Mouse (Mus musculus) forebrain, embryonic 10.5 days (tissue): ENCODE measurements around the gene Map3k13. TPM values are rescaled to one million over a fixed set of nuclear protein-coding genes. Genes with fewer than 3 reads are reported as not detected.

Experiments
- DNase-seq: peaks from one replicate; pipeline ENCODE4 v3.0.0-alpha.2; 2017; ENCODE audit warnings: low spot score; ENCODE audit errors: extremely low spot score
- H3K27ac ChIP-seq: fragments of 300-500 bp; sonication (generic); 2 replicates; pipeline ENCODE4 v1.5.1; 2016; ENCODE audit warnings: mild to moderate bottlenecking
- H3K27me3 ChIP-seq: fragments of 300-500 bp; sonication (generic); 2 replicates; pipeline ENCODE4 v1.6.1; 2016; ENCODE audit warnings: mild to moderate bottlenecking; ENCODE audit not compliant: poor library complexity, severe bottlenecking
- H3K36me3 ChIP-seq: fragments of 300-500 bp; sonication (generic); replicated peaks from 2 replicates; pipeline ENCODE4 v1.6.1; 2016; ENCODE audit warnings: mild to moderate bottlenecking, moderate library complexity
- H3K4me1 ChIP-seq: fragments of 300-500 bp; sonication (generic); 2 replicates; pipeline ENCODE4 v1.6.1; 2016
- H3K4me3 ChIP-seq: fragments of 300-500 bp; sonication (generic); 2 replicates; pipeline ENCODE4 v1.5.1; 2016; ENCODE audit warnings: mild to moderate bottlenecking, moderate library complexity
- H3K9me3 ChIP-seq: fragments of 300-500 bp; sonication (generic); 2 replicates; pipeline ENCODE4 v1.6.1; 2016; ENCODE audit warnings: mild to moderate bottlenecking, moderate library complexity
- WGBS: fragments of 180-500 bp; shearing (Covaris S2); methylation state at CpG from one replicate; pipeline ENCODE4 v1.1.7; 2016; 5-methylcytosine and 5-hydroxymethylcytosine counted together
- polyA plus RNA-seq: library from polyadenylated mRNA; unstranded; fragments of >200 nt; fragmentation: Nextera tagmentation; extraction: Ambion mirVana; gene quantifications from 2 replicates; pipeline ENCODE4 v1.2.1, GENCODE M21; 2016

Map3k13 gene
- polyA plus RNA-seq, 1 experiment from 2014 or later, result 1.7 TPM

DNA sequence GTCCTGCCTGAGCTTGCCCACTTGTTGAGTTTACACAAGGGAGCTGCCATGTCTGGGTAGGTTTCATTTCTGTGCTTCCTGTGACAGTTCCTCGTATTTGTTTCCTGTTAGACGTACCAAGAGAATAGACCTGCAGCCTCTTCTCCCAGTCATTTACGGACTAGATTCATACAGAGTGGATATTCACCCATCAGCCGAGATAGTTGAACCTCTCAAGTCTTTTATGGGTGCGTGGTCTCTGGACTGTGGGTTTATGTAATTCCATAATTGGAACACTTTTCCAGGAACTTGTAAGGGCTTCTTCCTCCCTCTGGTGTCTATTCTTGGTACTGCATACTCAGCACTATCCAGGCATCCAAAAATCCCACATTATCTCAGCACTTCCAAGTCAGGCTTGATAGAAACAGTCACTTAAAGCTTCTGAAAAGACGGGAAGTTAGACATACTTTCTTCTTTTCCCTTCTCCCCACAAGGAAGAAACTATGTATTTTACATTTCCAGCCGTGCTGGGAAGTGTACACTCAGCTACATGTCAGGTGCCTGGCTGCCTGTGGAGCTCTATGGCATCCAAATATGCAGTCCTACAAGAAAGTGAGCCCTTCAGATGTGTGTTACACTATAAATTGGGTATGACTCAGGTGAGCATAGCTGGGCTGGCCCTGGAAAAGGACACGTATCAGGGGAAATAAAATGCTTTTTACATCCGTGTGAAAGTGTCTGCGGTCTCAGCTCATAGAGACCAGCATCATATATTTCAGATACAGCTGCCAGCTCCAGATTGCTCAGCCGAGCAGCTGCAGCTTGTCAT, 20.9 kb downstream of the Map3k13 start:
- Histone ChIP-seq H3K9me3 (no peaks in the 10 kb centered on the region), H3K27me3 (no peaks in the 10 kb centered on the region), H3K36me3 (peaks cover 7% of the 10 kb centered on the region; the same call in 1 of the 2 replicates), H3K4me1 (peaks cover 5% of the 10 kb centered on the region; the same call in 1 of the 2 replicates), H3K4me3 (no peak overlapping the region), H3K27ac (0 out of 2 replicates have a peak overlapping the region, but pooled peaks have one; percentile 21)
- whole genome bisulfite sequencing, result 78% methylated on average over 11 of the region's 11 CpGs
- DNase-seq, result no peak

DNA sequence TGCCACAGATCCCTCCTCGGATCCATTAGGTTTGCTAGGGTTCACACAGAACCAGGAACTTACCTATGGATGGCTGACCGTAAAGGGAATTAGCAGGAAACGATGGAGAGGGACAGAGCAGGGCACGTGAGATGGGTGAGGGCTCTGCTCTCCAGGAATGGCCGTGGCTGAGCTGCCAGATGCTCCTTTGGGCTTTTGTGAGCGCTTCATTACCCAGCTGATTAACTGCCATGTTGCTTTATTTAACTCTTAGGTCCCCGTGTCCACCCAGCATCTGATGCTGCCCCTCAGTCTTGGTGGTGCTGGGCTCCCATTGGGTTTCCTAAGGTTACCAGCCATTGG, 21.5 kb downstream of the Map3k13 start:
- DNase-seq, result no peak
- H3K27me3 ChIP-seq, result no peaks in the 10 kb centered on the region
- peaks cover 5% of the 10 kb centered on the region; the same call in 1 of the 2 replicates for H3K4me1 ChIP-seq
- peaks cover 5% of the 10 kb centered on the region; the same call in 1 of the 2 replicates for H3K36me3 ChIP-seq
- WGBS, result 69% methylated on average over 7 of the region's 7 CpGs
- H3K27ac ChIP-seq, result 0 out of 2 replicates have a peak overlapping the region, but pooled peaks have one; percentile 21
- H3K4me3 ChIP-seq, result no peak overlapping the region
- H3K9me3 ChIP-seq, result no peaks in the 10 kb centered on the region

- Histone ChIP-seq H3K4me3 (no peak overlapping the region), H3K9me3 (no peaks in the 10 kb centered on the region), H3K4me1 (peaks cover 5% of the 10 kb centered on the region; the same call in 1 of the 2 replicates), H3K27ac (no peak overlapping the region), H3K36me3 (no peaks in the 10 kb centered on the region), H3K27me3 (no peaks in the 10 kb centered on the region)
- 49% methylated on average over 9 of the region's 9 CpGs for WGBS
- DNase-seq, result no peak
These were observed 24.0 kb downstream of the Map3k13 start for GRCm38 (mm10) chr16:21818132-21818531.

- Histone ChIP-seq H3K9me3 (no peaks in the 10 kb centered on the region), H3K4me1 (peaks cover 5% of the 10 kb centered on the region; the same call in 1 of the 2 replicates), H3K27ac (no peak overlapping the region), H3K36me3 (no peaks in the 10 kb centered on the region), H3K4me3 (no peak overlapping the region), H3K27me3 (no peaks in the 10 kb centered on the region)
- no peak for DNase-seq
- WGBS, result 69% methylated on average over 8 of the region's 8 CpGs
These were observed 24.5 kb downstream of the Map3k13 start for GRCm38 (mm10) chr16:21818629-21819028.

DNA sequence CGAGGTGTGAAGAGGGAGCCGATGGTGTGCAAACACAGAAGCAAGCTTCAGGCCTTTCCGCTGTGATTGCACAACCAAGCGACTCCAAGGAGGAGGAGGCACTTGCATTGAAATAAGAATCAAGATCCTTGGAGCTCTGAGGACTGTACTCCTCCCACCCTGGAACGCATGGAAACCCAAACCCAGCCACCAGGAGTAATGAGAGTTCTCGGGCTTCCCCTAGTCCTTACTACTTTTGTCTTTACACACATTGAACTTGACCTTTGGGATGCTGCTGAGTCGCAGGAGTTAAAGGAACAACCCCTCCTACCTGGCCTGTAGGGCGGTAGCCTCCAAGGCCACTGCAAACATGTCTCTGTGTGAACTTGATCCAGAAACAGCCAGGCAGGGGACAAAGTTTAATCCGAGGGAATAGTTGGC, 31.5 kb downstream of the Map3k13 start:
- no peaks in the 10 kb centered on the region for H3K9me3 ChIP-seq
- no peak for DNase-seq
- no peak overlapping the region for H3K4me3 ChIP-seq
- H3K27me3 ChIP-seq, result no peaks in the 10 kb centered on the region
- H3K36me3 ChIP-seq, result no peaks in the 10 kb centered on the region
- WGBS, result 79% methylated on average over 9 of the region's 9 CpGs
- peaks cover 2% of the 10 kb centered on the region; the same call in 1 of the 2 replicates for H3K4me1 ChIP-seq
- H3K27ac ChIP-seq, result no peak overlapping the region

DNA sequence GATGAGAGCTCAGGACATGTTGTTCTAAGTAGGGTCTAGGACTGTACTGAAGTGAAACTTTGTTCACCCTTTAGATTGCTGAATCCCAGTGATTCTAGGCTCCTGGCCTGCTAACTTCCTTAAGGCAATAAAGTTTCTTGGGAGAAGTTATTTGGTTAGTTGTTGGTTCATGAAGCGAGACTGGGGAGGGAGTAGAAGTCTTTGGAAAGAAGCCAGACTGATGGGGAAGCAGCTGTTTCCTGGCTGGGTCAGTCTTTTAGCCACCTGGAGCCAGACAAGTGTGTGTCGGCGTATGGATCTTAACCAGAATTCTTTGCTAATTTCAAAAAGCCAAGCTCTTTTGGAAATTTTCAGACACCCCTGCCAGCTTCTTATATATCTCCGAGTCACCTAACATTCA, 33.0 kb downstream of the Map3k13 start:
- Histone ChIP-seq H3K4me3 (no peak overlapping the region), H3K27ac (no peak overlapping the region), H3K9me3 (no peaks in the 10 kb centered on the region), H3K4me1 (peaks cover 5% of the 10 kb centered on the region), H3K36me3 (no peaks in the 10 kb centered on the region), H3K27me3 (no peaks in the 10 kb centered on the region)
- 86% methylated on average over 4 of the region's 4 CpGs for WGBS
- DNase-seq, result no peak

- Histone ChIP-seq H3K27me3 (no peaks in the 10 kb centered on the region), H3K4me3 (no peak overlapping the region), H3K4me1 (peaks cover 5% of the 10 kb centered on the region), H3K36me3 (no peaks in the 10 kb centered on the region), H3K9me3 (no peaks in the 10 kb centered on the region), H3K27ac (no peak overlapping the region)
- DNase-seq, result no peak
- WGBS, result 87% methylated on average over 4 of the region's 4 CpGs
These were observed 33.4 kb downstream of the Map3k13 start for GRCm38 (mm10) chr16:21827581-21827980.

DNA sequence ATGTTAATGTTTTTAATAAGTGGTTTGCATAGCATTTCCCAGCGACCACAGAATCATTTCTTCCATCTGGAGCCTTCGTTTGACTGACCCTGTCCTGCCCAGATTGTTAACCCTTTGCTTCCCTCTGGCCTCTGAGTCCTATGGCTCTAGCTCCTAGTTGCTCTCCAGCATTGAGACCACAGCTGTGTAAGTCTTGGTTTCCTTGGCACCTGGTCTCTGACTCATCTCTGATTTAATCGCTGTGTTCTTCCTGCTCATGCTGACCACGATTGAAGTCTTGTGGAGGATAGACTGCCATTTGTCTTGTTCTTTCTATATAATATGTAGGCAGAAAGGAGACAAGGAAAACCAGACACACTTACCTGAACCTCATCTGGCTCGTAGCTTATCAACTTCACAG, 35.6 kb downstream of the Map3k13 start:
- H3K4me3 ChIP-seq, result no peak overlapping the region
- H3K9me3 ChIP-seq, result no peaks in the 10 kb centered on the region
- peaks cover 13% of the 10 kb centered on the region for H3K4me1 ChIP-seq
- DNase-seq, result no peak
- H3K27ac ChIP-seq, result no peak overlapping the region
- WGBS, result 49% methylated on average over 5 of the region's 5 CpGs
- H3K27me3 ChIP-seq, result no peaks in the 10 kb centered on the region
- H3K36me3 ChIP-seq, result no peaks in the 10 kb centered on the region

GRCm38 (mm10) chr16:21830784-21831183, 36.6 kb downstream of the Map3k13 start:
- Histone ChIP-seq H3K4me3 (no peak overlapping the region), H3K4me1 (peaks cover 23% of the 10 kb centered on the region), H3K9me3 (no peaks in the 10 kb centered on the region), H3K27me3 (no peaks in the 10 kb centered on the region), H3K36me3 (no peaks in the 10 kb centered on the region), H3K27ac (no peak overlapping the region)
- DNase-seq, result no peak
- WGBS, result 66% methylated on average over 6 of the region's 6 CpGs

DNA sequence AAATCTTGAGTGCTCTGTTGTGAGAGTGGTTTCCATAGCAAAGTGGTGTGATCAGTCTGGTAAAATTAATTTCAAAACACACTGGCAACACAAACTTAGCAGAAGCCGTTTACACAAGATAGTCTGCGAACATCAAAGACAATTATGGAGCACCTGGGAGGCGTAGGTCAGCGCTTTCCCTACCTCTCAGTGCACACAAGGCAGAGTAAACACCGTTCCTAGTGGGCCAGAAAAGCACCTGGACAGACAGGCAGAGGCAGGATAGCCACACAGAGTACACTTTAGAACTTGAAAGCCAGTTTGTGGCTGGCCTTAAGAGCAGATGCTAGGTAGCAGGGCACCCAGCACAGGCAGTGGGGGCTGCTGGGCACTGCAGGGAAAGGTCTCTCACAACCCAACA, 37.6 kb downstream of the Map3k13 start:
- no peak overlapping the region for H3K27ac ChIP-seq
- H3K27me3 ChIP-seq, result no peaks in the 10 kb centered on the region
- no peak overlapping the region for H3K4me3 ChIP-seq
- 91% methylated on average over 5 of the region's 5 CpGs for WGBS
- DNase-seq, result no peak
- no peaks in the 10 kb centered on the region for H3K9me3 ChIP-seq
- peaks cover 26% of the 10 kb centered on the region for H3K4me1 ChIP-seq
- no peaks in the 10 kb centered on the region for H3K36me3 ChIP-seq

GRCm38 (mm10) chr16:21833469-21833868, 39.3 kb downstream of the Map3k13 start:
- peaks cover 27% of the 10 kb centered on the region for H3K4me1 ChIP-seq
- no peaks in the 10 kb centered on the region for H3K9me3 ChIP-seq
- no peak for DNase-seq
- H3K27me3 ChIP-seq, result no peaks in the 10 kb centered on the region
- no peak overlapping the region for H3K4me3 ChIP-seq
- H3K36me3 ChIP-seq, result no peaks in the 10 kb centered on the region
- 70% methylated on average over 1 of the region's 1 CpGs for WGBS
- H3K27ac ChIP-seq, result no peak overlapping the region

DNA sequence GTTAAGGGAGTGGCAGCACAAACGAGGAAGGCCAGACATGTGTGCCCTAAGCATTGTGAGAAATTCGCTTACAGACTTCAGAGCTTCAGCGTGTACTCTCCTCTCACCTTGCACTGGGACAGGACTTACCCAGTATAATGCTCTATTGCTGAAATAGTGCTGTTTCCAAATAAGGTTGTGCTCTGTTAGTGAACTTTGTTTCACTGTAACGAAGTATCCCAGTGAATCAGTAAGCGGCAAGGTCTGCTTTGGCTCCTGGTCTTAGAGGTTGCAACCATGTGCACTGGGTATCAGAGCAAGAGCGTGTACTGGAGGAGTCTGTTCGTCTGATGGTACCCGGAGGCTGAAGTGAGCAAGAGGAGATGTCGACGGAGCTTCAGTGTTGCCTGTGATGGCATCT, 39.8 kb downstream of the Map3k13 start:
- Histone ChIP-seq H3K27ac (no peak overlapping the region), H3K9me3 (no peaks in the 10 kb centered on the region), H3K36me3 (no peaks in the 10 kb centered on the region), H3K4me1 (peaks cover 27% of the 10 kb centered on the region), H3K4me3 (no peak overlapping the region), H3K27me3 (no peaks in the 10 kb centered on the region)
- WGBS, result 81% methylated on average over 10 of the region's 10 CpGs
- no peak for DNase-seq

DNA sequence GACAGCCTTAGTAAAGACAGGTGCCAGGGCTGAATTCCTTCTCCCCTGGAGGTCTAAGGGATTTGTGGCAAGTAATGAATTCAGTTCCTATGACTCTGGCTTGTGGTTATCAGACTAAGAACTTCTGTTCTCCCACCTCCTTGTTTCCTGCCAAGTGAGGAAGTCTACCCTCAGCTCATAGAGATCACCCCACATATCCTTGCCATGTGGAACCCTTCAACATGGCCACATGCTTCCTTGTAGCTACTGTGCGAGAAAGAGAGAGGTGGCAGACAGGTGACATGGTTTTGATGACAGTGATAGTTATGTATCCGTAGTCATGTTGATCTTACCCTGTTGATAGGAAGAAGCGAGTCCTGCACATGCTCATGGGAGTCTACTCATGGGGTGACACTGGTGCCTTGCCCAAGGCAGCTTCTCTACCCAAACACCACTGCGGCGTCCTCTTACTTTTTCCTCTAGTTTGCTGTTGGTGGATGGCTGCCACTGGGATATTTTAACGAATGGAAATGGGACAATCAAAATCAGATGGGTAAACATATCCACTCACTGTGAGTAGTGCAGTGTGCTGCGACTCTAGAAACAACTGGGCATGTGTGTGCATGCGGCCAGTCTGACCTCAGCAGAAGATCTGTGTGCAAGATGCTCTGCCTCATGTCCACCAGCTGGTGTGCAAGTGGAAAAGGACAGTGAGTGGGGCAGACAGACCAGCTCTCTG, 40.9 kb downstream of the Map3k13 start:
- Histone ChIP-seq H3K9me3 (no peaks in the 10 kb centered on the region), H3K27me3 (no peaks in the 10 kb centered on the region), H3K4me3 (no peak overlapping the region), H3K27ac (no peak overlapping the region), H3K4me1 (peaks cover 27% of the 10 kb centered on the region), H3K36me3 (no peaks in the 10 kb centered on the region)
- DNase-seq, result no peak
- 75% methylated on average over 8 of the region's 8 CpGs for WGBS
